Mouse (Mus musculus): ENCODE data around the gene Gnat2.

- no peak for TF ChIP-seq GATA1 (IDR thresholded peaks at IDR 0.05; ENCODE audit: borderline replicate concordance, low read length)
- TF ChIP-seq CTCF (IDR thresholded peaks at IDR 0.05; ENCODE audit: low read depth, low read length) = no peak
- no peak for TF ChIP-seq TAL1 (conservative IDR thresholded peaks at IDR 0.05; ENCODE audit: low read depth, low read length)
- no peak for TF ChIP-seq GATA2 (IDR thresholded peaks at IDR 0.05; ENCODE audit: borderline replicate concordance, low read depth, low read length)
These were observed 44.3 kb upstream of the Gnat2 start for GRCm38 (mm10) chr3:108048306-108048705.
